Mouse (Mus musculus) adipocyte (in vitro differentiated cells): ENCODE measurements around the gene Snca.

Experiments
- DNase-seq: peaks from one replicate; pipeline ENCODE4 v3.0.0-alpha.2; 2016; ENCODE audit warnings: low spot score

Gene Snca

GRCm38 (mm10) chr6:60829282-60829891 is at the start of gene Snca:
Gene Snca, minus strand, starts transcription at chr6:60829855.
- no peak for DNase-seq

GRCm38 (mm10) chr6:60870126-60870525 is 40.5 kb upstream of the Snca start:
- DNase-seq, result no peak

GRCm38 (mm10) chr6:60856599-60856998 is 26.9 kb upstream of the Snca start:
- DNase-seq, result no peak

GRCm38 (mm10) chr6:60851690-60852089 is 22.0 kb upstream of the Snca start:
- no peak for DNase-seq

- no peak for DNase-seq
Measured at GRCm38 (mm10) chr6:60828429-60829264, 1.0 kb downstream of the Snca start.

- DNase-seq, result no peak
Measured at GRCm38 (mm10) chr6:60828047-60828428, 1.6 kb downstream of the Snca start.

- DNase-seq, result no peak
Measured at GRCm38 (mm10) chr6:60827290-60827689, 2.4 kb downstream of the Snca start.

- DNase-seq, result no peak
Measured at GRCm38 (mm10) chr6:60819272-60819671, 10.4 kb downstream of the Snca start.

GRCm38 (mm10) chr6:60813516-60813915 is 16.1 kb downstream of the Snca start:
- no peak for DNase-seq

GRCm38 (mm10) chr6:60798266-60798665 is 31.4 kb downstream of the Snca start:
- DNase-seq, result no peak

GRCm38 (mm10) chr6:60793659-60794365 is 35.8 kb downstream of the Snca start:
- DNase-seq, result no peak

- no peak for DNase-seq
Measured at GRCm38 (mm10) chr6:60786955-60787354, 42.7 kb downstream of the Snca start.

- no peak for DNase-seq
Measured at GRCm38 (mm10) chr6:60771899-60772298, 57.8 kb downstream of the Snca start.

- DNase-seq, result no peak
Measured at GRCm38 (mm10) chr6:60765696-60766095, 64.0 kb downstream of the Snca start.

GRCm38 (mm10) chr6:60762864-60763263 is 66.8 kb downstream of the Snca start:
- DNase-seq, result no peak

GRCm38 (mm10) chr6:60761710-60762109 is 67.9 kb downstream of the Snca start:
- no peak for DNase-seq

GRCm38 (mm10) chr6:60754975-60755374 is 74.7 kb downstream of the Snca start:
- no peak for DNase-seq

GRCm38 (mm10) chr6:60745965-60746364 is 83.7 kb downstream of the Snca start:
- DNase-seq, result no peak

- no peak for DNase-seq
Measured at GRCm38 (mm10) chr6:60741427-60742071, 88.1 kb downstream of the Snca start.

GRCm38 (mm10) chr6:60739776-60740175 is 89.9 kb downstream of the Snca start:
- no peak for DNase-seq

GRCm38 (mm10) chr6:60731164-60731563 is 98.5 kb downstream of the Snca start:
- DNase-seq, result no peak

- no peak for DNase-seq
Measured at GRCm38 (mm10) chr6:60724110-60724829, 105.4 kb downstream of the Snca start.
